Mouse (Mus musculus): Measurements from ENCODE around the gene Il22ra2.
"Not testable (repeated sequence)": the region's sequence is repeated elsewhere in the genome, so short reads cannot be mapped to it uniquely, and the experiment has no call there.

The Il22ra2 gene

GRCm38 (mm10) chr10:19601502-19601901 lies 20.3 kb upstream of the Il22ra2 start:
- not testable (repeated sequence) for DNase-seq (ENCODE audit: low spot score)

- DNase-seq (ENCODE audit: low spot score), result no peak
Measured at GRCm38 (mm10) chr10:19603231-19603630, 18.6 kb upstream of the Il22ra2 start.

GRCm38 (mm10) chr10:19609125-19609524 lies 12.7 kb upstream of the Il22ra2 start:
- no peak for DNase-seq (ENCODE audit: low spot score)

- DNase-seq (ENCODE audit: low spot score), result no peak
Measured at GRCm38 (mm10) chr10:19611616-19612015, 10.2 kb upstream of the Il22ra2 start.

- no peak for DNase-seq (ENCODE audit: low spot score)
Measured at GRCm38 (mm10) chr10:19613111-19613753, 8.6 kb upstream of the Il22ra2 start.

- DNase-seq (ENCODE audit: low spot score), result no peak
Measured at GRCm38 (mm10) chr10:19619736-19620135, 2.1 kb upstream of the Il22ra2 start.

GRCm38 (mm10) chr10:19624617-19625016 lies 2.8 kb downstream of the Il22ra2 start:
- no peak for DNase-seq (ENCODE audit: low spot score)

- DNase-seq (ENCODE audit: low spot score), result no peak
Measured at GRCm38 (mm10) chr10:19627342-19627741, 5.5 kb downstream of the Il22ra2 start.

GRCm38 (mm10) chr10:19627748-19628147 lies 6.0 kb downstream of the Il22ra2 start:
- no peak for DNase-seq (ENCODE audit: low spot score)

- DNase-seq (ENCODE audit: low spot score), result no peak
Measured at GRCm38 (mm10) chr10:19631616-19632195, 9.9 kb downstream of the Il22ra2 start.

GRCm38 (mm10) chr10:19638851-19639250 lies 17.1 kb downstream of the Il22ra2 start:
- DNase-seq (ENCODE audit: low spot score), result no peak

GRCm38 (mm10) chr10:19639630-19640029 lies 17.8 kb downstream of the Il22ra2 start:
- no peak for DNase-seq (ENCODE audit: low spot score)

- no peak for DNase-seq (ENCODE audit: low spot score)
Measured at GRCm38 (mm10) chr10:19645119-19645518, 23.3 kb downstream of the Il22ra2 start.

GRCm38 (mm10) chr10:19657426-19657825 lies 35.6 kb downstream of the Il22ra2 start:
- no peak for DNase-seq (ENCODE audit: low spot score)

GRCm38 (mm10) chr10:19659953-19660352 lies 38.2 kb downstream of the Il22ra2 start:
- no peak for DNase-seq (ENCODE audit: low spot score)

- no peak for DNase-seq (ENCODE audit: low spot score)
Measured at GRCm38 (mm10) chr10:19668973-19669372, 47.2 kb downstream of the Il22ra2 start.

GRCm38 (mm10) chr10:19672015-19672414 lies 50.2 kb downstream of the Il22ra2 start:
- no peak for DNase-seq (ENCODE audit: low spot score)

GRCm38 (mm10) chr10:19673146-19673545 lies 51.3 kb downstream of the Il22ra2 start:
- no peak for DNase-seq (ENCODE audit: low spot score)

All from ovary, postnatal 14 days (tissue).